Mouse (Mus musculus) ES-E14 (cell line): Measurements from ENCODE around the gene Cab39l.

Source experiments
- CHD2 ChIP-seq: IDR thresholded peaks from 2 replicates; pipeline ENCODE4 v1.6.1; 2014; ENCODE audit warnings: mild to moderate bottlenecking, low read depth, low read length, inconsistent platforms
- HCFC1 ChIP-seq: IDR thresholded peaks from 2 replicates; pipeline ENCODE4 v1.6.1; 2012; ENCODE audit warnings: low read length, inconsistent platforms, borderline replicate concordance; ENCODE audit not compliant: insufficient read depth
- MAFK ChIP-seq: IDR thresholded peaks from 2 replicates; pipeline ENCODE4 v1.6.1; 2014; ENCODE audit warnings: mild to moderate bottlenecking, low read depth, low read length, inconsistent platforms; ENCODE audit not compliant: insufficient read depth
- ZC3H11A ChIP-seq: IDR thresholded peaks from 2 replicates; pipeline ENCODE4 v1.6.1; 2012; ENCODE audit warnings: low read depth, mild to moderate bottlenecking, inconsistent platforms, low read length, borderline replicate concordance
- ZNF384 ChIP-seq: IDR thresholded peaks from 2 replicates; pipeline ENCODE4 v1.6.1; 2012; ENCODE audit warnings: low read depth, low read length, inconsistent platforms

- TF ChIP-seq HCFC1 (no peak), MAFK (no peak), CHD2 (no peak), ZNF384 (no peak), ZC3H11A (no peak)
Observed at GRCm38 (mm10) chr14:59504831-59505230, 64.1 kb downstream of the Cab39l start.
